Mouse (Mus musculus) hindbrain, embryonic 14.5 days (tissue): ENCODE results near the gene Dpf3. TPM values are rescaled to one million over a fixed set of nuclear protein-coding genes. Genes with fewer than 3 reads are reported as not detected.

Experiments used
- ATAC-seq: fragments of 200-750 bp; cut with Nextera tagmentation; 2 replicates; pipeline ENCODE4 v1.8.0; 2017; ENCODE audit warnings: moderate number of reproducible peaks, mild to moderate bottlenecking, moderate TSS enrichment, moderate library complexity; ENCODE audit not compliant: low FRiP score
- DNase-seq: peaks from one replicate; pipeline ENCODE4 v3.0.0-alpha.2; 2015; ENCODE audit warnings: low spot score
- H3K27ac ChIP-seq: fragments of 300-500 bp; sonication (generic); 2 replicates; pipeline ENCODE4 v1.5.1; 2014; ENCODE audit warnings: mild to moderate bottlenecking, moderate library complexity
- H3K27me3 ChIP-seq: fragments of 300-500 bp; sonication (generic); 2 replicates; pipeline ENCODE4 v1.6.1; 2014; ENCODE audit warnings: mild to moderate bottlenecking, low read length, mixed read lengths; ENCODE audit not compliant: control insufficient read depth, insufficient read depth
- H3K36me3 ChIP-seq: fragments of 300-500 bp; sonication (generic); replicated peaks from 2 replicates; pipeline ENCODE4 v1.6.1; 2014; ENCODE audit not compliant: control insufficient read depth, insufficient read depth
- H3K4me1 ChIP-seq: fragments of 300-500 bp; sonication (generic); replicated peaks from 2 replicates; pipeline ENCODE4 v1.6.1; 2014; ENCODE audit warnings: antibody characterized with exemption, low read length, mixed read lengths; ENCODE audit not compliant: control insufficient read depth, insufficient read depth
- H3K4me2 ChIP-seq: fragments of 300-500 bp; sonication (generic); replicated peaks from 2 replicates; pipeline ENCODE4 v1.6.1; 2014; ENCODE audit warnings: mild to moderate bottlenecking, moderate library complexity
- H3K4me3 ChIP-seq: fragments of 300-500 bp; sonication (generic); replicated peaks from 2 replicates; pipeline ENCODE4 v1.5.1; 2014; ENCODE audit warnings: mild to moderate bottlenecking, low read length
- H3K9ac ChIP-seq: fragments of 300-500 bp; sonication (generic); 2 replicates; pipeline ENCODE4 v1.6.1; 2014
- H3K9me3 ChIP-seq: fragments of 300-500 bp; sonication (generic); 2 replicates; pipeline ENCODE4 v1.6.1; 2016; ENCODE audit warnings: low read length; ENCODE audit not compliant: control insufficient read depth
- WGBS: fragments of 180-500 bp; shearing (Covaris S2); extraction: QIAGEN DNeasy Blood & Tissue Kit; methylation state at CpG from one replicate; pipeline ENCODE4 v1.1.7; 2014; 5-methylcytosine and 5-hydroxymethylcytosine counted together
- polyA plus RNA-seq: library from polyadenylated mRNA; unstranded; fragments of >200 nt; fragmentation: Nextera tagmentation; extraction: Ambion mirVana; gene quantifications from 2 replicates; pipeline ENCODE4 v1.2.1, GENCODE M21; 2014

Gene Dpf3
- polyA plus RNA-seq, 1 experiment from 2014 or later: 23.9 TPM

DNA sequence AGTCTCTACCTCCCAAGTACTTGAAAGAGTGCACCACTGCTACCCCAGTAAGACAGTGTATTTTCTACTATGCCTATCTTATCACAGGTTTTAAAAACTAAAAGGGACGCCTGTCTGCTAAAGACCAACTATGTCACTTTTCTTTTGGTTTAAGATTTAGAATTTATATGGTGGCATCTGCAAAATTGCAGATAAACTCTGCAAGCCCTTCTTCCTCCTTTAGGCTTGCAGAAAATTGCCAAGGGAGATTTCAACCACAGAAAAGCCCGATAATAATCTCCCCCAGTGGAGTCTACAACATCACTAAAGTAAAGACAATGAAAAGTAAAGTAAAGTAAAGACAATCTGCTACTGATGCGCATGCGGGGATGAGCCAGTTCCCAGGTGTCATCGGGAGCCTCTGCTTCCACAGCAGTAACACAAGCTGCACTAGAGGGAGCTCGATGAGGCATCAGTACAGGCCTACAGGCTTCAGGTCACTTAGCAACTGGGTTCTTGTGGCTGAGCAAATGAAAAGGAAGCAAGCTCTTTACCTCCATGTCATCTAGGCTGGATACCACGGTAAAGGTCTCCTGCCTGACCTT lies 7.6 kb downstream of the Dpf3 start:
- H3K27ac ChIP-seq: no peak overlapping the region
- no peak overlapping the region for H3K4me2 ChIP-seq
- no peak for ATAC-seq
- H3K4me3 ChIP-seq: no peak overlapping the region
- H3K4me1 ChIP-seq: peaks cover 27% of the 10 kb centered on the region
- DNase-seq: no peak
- H3K27me3 ChIP-seq: no peaks in the 10 kb centered on the region
- 71% methylated on average over 7 of the region's 7 CpGs for WGBS
- no peak overlapping the region for H3K9ac ChIP-seq
- H3K9me3 ChIP-seq: no peaks in the 10 kb centered on the region
- no peaks in the 10 kb centered on the region for H3K36me3 ChIP-seq

DNA sequence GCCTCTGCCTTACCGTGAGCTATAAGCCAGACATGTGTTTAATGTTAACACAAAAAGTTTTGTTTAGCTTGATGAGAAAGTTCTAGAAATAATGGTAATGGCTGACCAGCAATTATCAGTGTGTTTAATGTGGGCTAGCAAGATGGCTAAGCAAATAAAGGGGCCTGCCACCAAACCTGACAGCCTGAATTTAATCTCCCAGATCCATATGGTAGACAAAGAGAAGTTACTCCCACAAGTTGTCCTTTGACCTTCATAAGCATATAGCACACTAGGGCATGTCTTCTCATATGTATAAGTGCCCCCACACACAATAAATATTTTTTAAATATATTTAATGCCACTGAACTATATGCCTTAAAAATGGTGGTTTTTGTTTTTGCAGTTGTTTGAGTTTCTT lies 8.4 kb downstream of the Dpf3 start:
- WGBS: 87% methylated on average over 1 of the region's 1 CpGs
- ATAC-seq: no peak
- Histone ChIP-seq H3K27ac (no peak overlapping the region), H3K9ac (no peak overlapping the region), H3K36me3 (no peaks in the 10 kb centered on the region), H3K27me3 (no peaks in the 10 kb centered on the region), H3K4me1 (peaks cover 22% of the 10 kb centered on the region), H3K9me3 (no peaks in the 10 kb centered on the region), H3K4me3 (no peak overlapping the region), H3K4me2 (no peak overlapping the region)
- no peak for DNase-seq

DNA sequence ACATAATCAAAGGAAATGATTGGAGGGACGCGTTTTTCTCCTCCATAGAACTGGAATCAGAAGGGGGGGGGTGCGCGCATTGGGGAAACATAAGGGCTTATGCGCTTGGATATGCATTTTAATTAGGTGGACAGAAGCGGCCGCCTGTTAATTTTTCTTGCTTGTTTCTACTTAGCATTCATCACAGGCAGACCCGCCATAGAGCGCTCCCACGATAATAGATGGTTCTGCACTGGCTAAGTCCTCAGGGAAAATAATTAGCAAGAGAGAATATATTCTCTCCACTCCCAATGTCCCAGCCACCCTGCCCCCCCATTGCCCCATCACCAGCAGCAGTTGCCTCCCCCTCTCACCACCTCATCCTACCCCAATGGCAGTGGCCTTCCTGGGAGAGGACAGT lies 11.2 kb downstream of the Dpf3 start:
- WGBS: 20% methylated on average over 10 of the region's 10 CpGs

DNA sequence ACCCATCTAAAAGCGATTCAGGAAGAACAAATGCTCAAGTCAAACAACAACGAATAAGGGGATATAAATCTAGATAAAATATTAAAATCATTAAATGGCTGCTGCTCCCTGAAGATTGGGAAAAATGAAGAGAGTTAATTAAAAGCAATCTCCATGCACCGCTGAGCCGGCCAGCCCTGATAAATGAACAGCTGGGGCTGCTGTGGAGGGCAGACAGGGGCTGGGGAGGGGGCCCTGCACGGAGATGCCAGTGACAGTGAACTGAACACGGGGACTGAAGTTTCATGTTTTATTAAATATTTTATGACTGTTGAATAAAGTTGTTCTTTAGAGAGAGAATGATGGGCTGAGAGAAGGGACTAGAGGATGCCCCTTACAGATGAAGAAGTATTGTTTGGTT lies 12.1 kb downstream of the Dpf3 start:
- H3K4me1 ChIP-seq: peaks cover 27% of the 10 kb centered on the region
- WGBS: 15% methylated on average over 6 of the region's 6 CpGs
- H3K27me3 ChIP-seq: no peaks in the 10 kb centered on the region
- H3K9me3 ChIP-seq: no peaks in the 10 kb centered on the region
- ATAC-seq (no peak), DNase-seq (no peak)
- H3K4me3 ChIP-seq: no peak overlapping the region
- H3K27ac ChIP-seq: 0 out of 2 replicates have a peak overlapping the region, but pooled peaks have one; percentile 43
- peak overlapping the region; percentile 7; the same call in 1 of the 2 replicates for H3K4me2 ChIP-seq
- no peaks in the 10 kb centered on the region for H3K36me3 ChIP-seq
- H3K9ac ChIP-seq: no peak overlapping the region

More for the DNA sequence above, 11.2 kb downstream of the Dpf3 start:
- H3K27me3 ChIP-seq: no peaks in the 10 kb centered on the region
- H3K4me3 ChIP-seq: no peak overlapping the region
- H3K27ac ChIP-seq: peak overlapping the region; percentile 47; the same call in 1 of the 2 replicates
- H3K9me3 ChIP-seq: no peaks in the 10 kb centered on the region
- H3K4me2 ChIP-seq: no peak overlapping the region; the same call in 1 of the 2 replicates
- no peak for ATAC-seq
- peaks cover 27% of the 10 kb centered on the region for H3K4me1 ChIP-seq
- no peaks in the 10 kb centered on the region for H3K36me3 ChIP-seq
- DNase-seq: no peak
- H3K9ac ChIP-seq: no peak overlapping the region

DNA sequence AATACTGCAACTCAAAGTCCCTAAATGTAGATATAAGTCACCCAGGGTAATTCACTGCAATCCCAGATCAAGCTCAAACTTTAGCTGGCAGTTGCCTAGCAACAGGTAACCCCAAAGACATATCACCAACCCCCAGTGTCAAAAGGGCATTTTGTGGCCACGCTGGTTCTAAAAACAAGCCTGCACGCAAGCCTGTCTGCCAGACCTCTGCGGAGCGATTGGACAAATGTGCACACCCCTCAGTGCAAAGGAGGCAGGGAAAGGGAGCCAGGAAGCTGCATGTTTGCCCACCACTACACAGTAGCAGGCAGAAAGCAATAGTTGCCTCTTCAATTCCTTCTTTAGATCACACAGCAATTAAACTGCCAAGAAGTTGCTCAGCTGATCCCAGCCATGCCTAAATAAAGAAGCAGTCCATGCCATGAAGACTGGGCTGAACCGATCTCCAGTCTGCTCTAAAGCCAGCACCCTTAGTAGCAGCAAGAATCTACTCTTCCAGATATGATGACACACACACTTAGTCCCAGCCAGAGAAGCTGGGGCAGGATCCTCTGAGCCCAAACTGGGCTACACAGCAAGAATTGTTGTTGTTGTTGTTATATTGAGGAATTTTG lies 13.4 kb downstream of the Dpf3 start:
- DNase-seq (no peak), ATAC-seq (no peak)
- H3K4me3 ChIP-seq: no peak overlapping the region
- H3K4me1 ChIP-seq: peaks cover 27% of the 10 kb centered on the region
- 43% methylated on average over 5 of the region's 5 CpGs for WGBS
- no peak overlapping the region for H3K27ac ChIP-seq
- no peaks in the 10 kb centered on the region for H3K9me3 ChIP-seq
- H3K36me3 ChIP-seq: no peaks in the 10 kb centered on the region
- no peak overlapping the region for H3K9ac ChIP-seq
- H3K27me3 ChIP-seq: no peaks in the 10 kb centered on the region
- H3K4me2 ChIP-seq: no peak overlapping the region

DNA sequence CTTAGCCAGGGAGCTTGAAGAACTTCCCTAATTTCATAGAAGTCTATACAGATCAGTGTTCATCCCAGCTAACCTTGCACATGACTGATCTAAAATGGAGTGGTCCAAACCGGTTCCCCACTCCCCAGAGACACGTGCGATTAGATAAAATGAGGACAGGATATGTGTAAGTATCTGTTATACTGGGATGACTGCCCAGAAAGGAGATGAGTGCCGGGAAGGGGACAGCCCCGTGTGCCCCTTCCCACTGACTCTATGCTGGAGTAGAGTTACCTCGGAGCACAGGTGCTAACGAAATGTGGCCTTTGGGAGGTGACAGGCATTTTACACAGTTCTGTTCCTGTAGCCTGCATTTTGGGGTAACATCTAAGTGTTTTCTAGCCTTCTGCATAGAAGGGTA lies 15.8 kb downstream of the Dpf3 start:
- Histone ChIP-seq H3K27me3 (no peaks in the 10 kb centered on the region), H3K36me3 (no peaks in the 10 kb centered on the region), H3K4me2 (no peak overlapping the region), H3K4me1 (peaks cover 23% of the 10 kb centered on the region), H3K27ac (no peak overlapping the region), H3K4me3 (no peak overlapping the region), H3K9ac (no peak overlapping the region), H3K9me3 (no peaks in the 10 kb centered on the region)
- no peak for DNase-seq
- ATAC-seq: no peak
- WGBS: 75% methylated on average over 7 of the region's 7 CpGs

DNA sequence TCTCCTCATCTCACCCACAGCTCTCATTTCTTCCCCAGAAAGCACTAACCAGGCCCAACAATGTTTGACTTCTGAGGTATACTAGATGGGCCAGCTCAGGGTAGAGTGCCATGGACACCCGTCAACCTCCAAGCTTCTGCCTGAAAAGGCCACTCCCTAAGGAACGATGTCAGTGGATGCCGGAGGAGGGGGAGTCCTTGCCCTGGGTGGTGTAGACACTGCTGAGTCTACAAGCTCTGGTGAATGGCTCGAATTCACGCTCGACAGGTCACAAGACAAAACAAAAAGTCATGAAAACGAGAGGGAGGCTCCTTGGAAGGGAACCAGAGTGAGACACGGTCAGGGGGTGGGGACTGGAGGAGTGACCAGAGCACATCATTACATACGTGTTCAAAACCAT lies 17.4 kb downstream of the Dpf3 start:
- Histone ChIP-seq H3K9ac (no peak overlapping the region), H3K27ac (no peak overlapping the region), H3K36me3 (no peaks in the 10 kb centered on the region), H3K4me2 (no peak overlapping the region), H3K9me3 (no peaks in the 10 kb centered on the region), H3K27me3 (no peaks in the 10 kb centered on the region), H3K4me3 (no peak overlapping the region), H3K4me1 (peaks cover 8% of the 10 kb centered on the region)
- ATAC-seq (no peak), DNase-seq (no peak)
- 27% methylated on average over 9 of the region's 9 CpGs for WGBS

DNA sequence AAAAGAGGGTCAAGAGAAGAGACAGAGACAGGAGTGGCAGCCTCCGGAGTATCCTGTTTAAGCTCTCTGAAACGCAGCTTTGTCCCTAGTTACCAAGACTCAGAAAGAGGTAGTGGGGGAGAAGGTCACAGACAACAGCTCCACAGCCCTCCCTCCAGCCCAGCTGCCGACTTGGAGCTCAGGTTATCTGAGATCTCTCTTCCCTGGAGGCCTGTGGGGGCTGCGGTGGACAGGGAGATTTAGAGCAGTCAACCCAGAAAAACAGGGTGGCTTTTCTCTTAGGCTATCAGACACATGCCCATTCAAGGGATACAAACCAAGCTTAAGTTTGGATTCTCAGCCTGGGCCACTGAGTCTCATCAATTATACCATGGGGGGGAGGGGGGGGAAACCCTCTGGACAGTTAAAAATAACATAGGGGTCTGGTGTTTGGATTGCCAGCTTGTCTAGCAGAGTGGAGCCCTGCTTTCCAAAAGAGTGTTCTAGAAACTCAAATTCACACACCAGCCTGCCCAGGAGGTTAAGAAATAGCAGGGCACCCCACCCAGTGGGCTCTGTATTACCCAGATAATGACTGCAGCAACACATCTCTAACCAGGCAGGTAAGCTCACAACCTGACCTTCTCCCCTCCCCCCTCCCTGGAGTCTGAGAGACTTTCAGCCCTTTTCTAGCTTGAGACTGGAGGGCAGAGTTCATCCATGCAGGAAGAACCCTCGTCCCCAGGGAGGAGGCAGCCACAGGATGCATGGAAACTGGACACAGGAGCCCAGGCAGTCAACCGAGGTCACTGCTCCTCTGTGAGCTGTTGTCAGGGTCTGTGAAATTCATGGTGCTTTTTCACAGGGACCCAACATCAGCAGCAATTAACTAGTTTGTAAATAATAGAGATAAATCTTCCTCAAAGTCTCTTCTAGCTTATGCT lies 20.7 kb downstream of the Dpf3 start:
- Histone ChIP-seq H3K4me2 (no peak overlapping the region), H3K27me3 (no peaks in the 10 kb centered on the region), H3K9me3 (no peaks in the 10 kb centered on the region), H3K4me3 (no peak overlapping the region), H3K36me3 (no peaks in the 10 kb centered on the region), H3K4me1 (no peaks in the 10 kb centered on the region), H3K9ac (no peak overlapping the region), H3K27ac (no peak overlapping the region)
- DNase-seq: no peak
- 36% methylated on average over 6 of the region's 6 CpGs for WGBS
- no peak for ATAC-seq

DNA sequence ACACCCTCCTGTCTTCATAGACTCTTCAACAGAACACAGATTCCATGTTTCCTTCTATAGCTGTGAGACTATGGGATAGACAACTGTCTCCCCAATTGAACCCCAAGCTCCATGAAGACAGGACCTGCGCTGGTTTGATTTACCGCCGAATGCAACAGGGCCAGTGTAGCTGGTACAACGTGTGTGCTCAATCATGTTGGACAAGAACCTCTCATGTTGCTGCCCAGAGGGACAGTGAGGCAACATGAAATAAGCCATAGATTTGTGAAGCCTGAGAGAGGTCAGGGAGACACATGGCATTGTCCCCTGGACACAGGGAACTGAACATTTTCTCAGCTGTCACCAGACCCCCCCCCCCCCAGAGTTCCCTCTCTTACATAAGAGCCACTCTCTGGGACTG lies 21.5 kb downstream of the Dpf3 start:
- H3K27me3 ChIP-seq: no peaks in the 10 kb centered on the region
- WGBS: 92% methylated on average over 4 of the region's 4 CpGs
- DNase-seq: no peak

More for the DNA sequence above, 21.5 kb downstream of the Dpf3 start:
- H3K27ac ChIP-seq: no peak overlapping the region
- H3K4me2 ChIP-seq: no peak overlapping the region
- no peak for ATAC-seq
- no peaks in the 10 kb centered on the region for H3K9me3 ChIP-seq
- no peak overlapping the region for H3K9ac ChIP-seq
- no peaks in the 10 kb centered on the region for H3K36me3 ChIP-seq
- no peaks in the 10 kb centered on the region for H3K4me1 ChIP-seq
- H3K4me3 ChIP-seq: no peak overlapping the region
